8 mouse cellular contexts compared by ENCODE assay signal in genomic region chr12:80114031-80114891, GRCm38 (mm10). TPM values are rescaled to one million over a fixed set of nuclear protein-coding genes. Genes with fewer than 3 reads are reported as not detected.
DNase-seq lines count a peak whose midpoint lies in the region; ATAC-seq and TF ChIP-seq lines count a peak whose summit lies in the region.

No protein-coding gene starts in this region.

- ATAC-seq in Patski, result peak; percentile 27
- no peak for ATAC-seq in forebrain, embryonic 16.5 days

- H3K27me3 ChIP-seq in Patski, result no peaks in the 10 kb centered on the region
- H3K27me3 ChIP-seq in forebrain, embryonic 16.5 days (replicated peaks; ENCODE audit: control insufficient read depth, insufficient read depth, low read length), result peaks cover 17% of the 10 kb centered on the region; the same call in 1 of the 2 replicates
- peaks cover 10% of the 10 kb centered on the region for H3K27me3 ChIP-seq in megakaryocyte, embryonic 14.5 days (replicated peaks)

- peak overlapping the region; percentile 72 for H3K4me3 ChIP-seq in forebrain, embryonic 16.5 days (replicated peaks; ENCODE audit: low read length)
- H3K4me3 ChIP-seq in megakaryocyte, embryonic 14.5 days (replicated peaks), result peak overlapping the region; percentile 95

- no peak for DNase-seq in Patski (ENCODE audit: low read depth, low spot score)
- peak; percentile 50 for DNase-seq in cerebellum, adult 8-10 months
- DNase-seq in heart, postnatal 4 days, result peak; percentile 83
- DNase-seq in left cerebral cortex, postnatal 25 days (ENCODE audit: low spot score in 2 of 2), result peak; percentile 58 to 62
- DNase-seq in right cerebral cortex, postnatal 25 days, result peak; percentile 63
- DNase-seq in urinary bladder, postnatal 36 days (ENCODE audit: low spot score in 2 of 2), result peak; percentile 73 to 86

- CTCF ChIA-PET in Patski (lab: Charles Lee), result interaction anchor here (3.8 kb wide), 1 partner anchor 16 kb away, joined by 15 read pairs; no protein-coding TSS in a partner anchor

- no peaks in the 10 kb centered on the region for H3K36me3 ChIP-seq in forebrain, embryonic 16.5 days (ENCODE audit: control insufficient read depth, insufficient read depth)
- H3K36me3 ChIP-seq in megakaryocyte, embryonic 14.5 days (replicated peaks; ENCODE audit: low read length), result peaks cover 14% of the 10 kb centered on the region

- intact Hi-C loops in left cerebral cortex, postnatal 25 days (cut with DNase I), result loop anchor here (2.0 to 5.0 kb wide), 4 partner anchors 19 to 372 kb away; no protein-coding TSS in a partner anchor

- peak overlapping the region; percentile 73 for H3K4me2 ChIP-seq in forebrain, embryonic 16.5 days (ENCODE audit: low read length)

- H3K9ac ChIP-seq in forebrain, embryonic 16.5 days (replicated peaks; ENCODE audit: low read depth, low read length), result peak overlapping the region; percentile 76

- in situ Hi-C loops in Patski (cut with MboI; ENCODE audit: low pct_unique_long_range_greater_than_20kb), result no loop called here

- WGBS in forebrain, embryonic 16.5 days, result under 1% methylated on average over 51 of the region's 51 CpGs

- peaks cover 64% of the 10 kb centered on the region for H3K4me1 ChIP-seq in forebrain, embryonic 16.5 days (replicated peaks; ENCODE audit: control insufficient read depth, insufficient read depth, low read length)
- H3K4me1 ChIP-seq in megakaryocyte, embryonic 14.5 days, result peaks cover 47% of the 10 kb centered on the region

- peak overlapping the region; percentile 90 for H3K27ac ChIP-seq in forebrain, embryonic 16.5 days (ENCODE audit: low read length)

- POLR2A ChIA-PET in Patski (lab: Charles Lee), result interaction anchor here (1.3 to 5.5 kb wide), 3 partner anchors 17 to 561 kb away, joined by 3 to 39 read pairs (median 25); no protein-coding TSS in a partner anchor

- TF ChIP-seq CTCF in Patski (IDR thresholded peaks at IDR 0.05), result no peak

- no peaks in the 10 kb centered on the region for H3K9me3 ChIP-seq in forebrain, embryonic 16.5 days (ENCODE audit: control insufficient read depth, low read length)
- H3K9me3 ChIP-seq in megakaryocyte, embryonic 14.5 days, result no peaks in the 10 kb centered on the region

RNA-seq across cellular contexts. Expression of gene Zfp36l1, which starts 1.4 kb away (rescaled TPM):
- polyA plus RNA-seq in Patski (2021), result 292 TPM
- 22.6 and 26.7 TPM in 2 replicates for polyA plus RNA-seq in forebrain, embryonic 16.5 days (2015; fragmentation: Nextera tagmentation; extraction: Ambion mirVana)
- total RNA-seq in heart, postnatal 4 days (2021), result 100 to 1,000 TPM; 174 to 188 TPM
- 10 to 100 TPM; 35.3 to 42.8 TPM for total RNA-seq in left cerebral cortex, postnatal 25 days (2021)
- 206 and 219 TPM in 2 replicates for polyA plus RNA-seq in megakaryocyte, embryonic 14.5 days (2012; ENCODE audit: insufficient read depth, low replicate concordance)
